Mouse (Mus musculus) thymus, adult 18-20 months (tissue): ENCODE data around the gene Mpped2.

Source experiments
- DNase-seq, 2 experiments: peaks; one replicate each; pipeline ENCODE4 v3.0.0; 2022; ENCODE audit warnings: mixed read lengths in 2 of 2

Mpped2 gene

GRCm38 (mm10) chr2:106705664-106706063, 12.6 kb downstream of the Mpped2 start:
- no peak for DNase-seq

GRCm38 (mm10) chr2:106707136-106707535, 14.1 kb downstream of the Mpped2 start:
- no peak for DNase-seq

GRCm38 (mm10) chr2:106710862-106711477, 17.9 kb downstream of the Mpped2 start:
- DNase-seq = no peak

- DNase-seq = no peak
Measured at GRCm38 (mm10) chr2:106711506-106711905, 18.4 kb downstream of the Mpped2 start.

GRCm38 (mm10) chr2:106713151-106713550, 20.1 kb downstream of the Mpped2 start:
- no peak for DNase-seq

- no peak for DNase-seq
Measured at GRCm38 (mm10) chr2:106715674-106716364, 22.8 kb downstream of the Mpped2 start.

- DNase-seq = no peak
Measured at GRCm38 (mm10) chr2:106716365-106716717, 23.3 kb downstream of the Mpped2 start.

- no peak for DNase-seq
Measured at GRCm38 (mm10) chr2:106718888-106719287, 25.8 kb downstream of the Mpped2 start.

- DNase-seq = no peak
Measured at GRCm38 (mm10) chr2:106719434-106719833, 26.4 kb downstream of the Mpped2 start.

- DNase-seq = no peak
Measured at GRCm38 (mm10) chr2:106720644-106721043, 27.6 kb downstream of the Mpped2 start.

- no peak for DNase-seq
Measured at GRCm38 (mm10) chr2:106722020-106722419, 29.0 kb downstream of the Mpped2 start.

- DNase-seq = no peak
Measured at GRCm38 (mm10) chr2:106729951-106730564, 37.0 kb downstream of the Mpped2 start.

- no peak for DNase-seq
Measured at GRCm38 (mm10) chr2:106730608-106731007, 37.5 kb downstream of the Mpped2 start.

- no peak for DNase-seq
Measured at GRCm38 (mm10) chr2:106731478-106731877, 38.4 kb downstream of the Mpped2 start.

GRCm38 (mm10) chr2:106732171-106732570, 39.1 kb downstream of the Mpped2 start:
- DNase-seq = no peak

GRCm38 (mm10) chr2:106733396-106733795, 40.3 kb downstream of the Mpped2 start:
- DNase-seq = no peak

- no peak for DNase-seq
Measured at GRCm38 (mm10) chr2:106734004-106734403, 40.9 kb downstream of the Mpped2 start.

- DNase-seq = no peak
Measured at GRCm38 (mm10) chr2:106735211-106735610, 42.1 kb downstream of the Mpped2 start.

- DNase-seq = no peak
Measured at GRCm38 (mm10) chr2:106735792-106736359, 42.8 kb downstream of the Mpped2 start.

GRCm38 (mm10) chr2:106738951-106739350, 45.9 kb downstream of the Mpped2 start:
- no peak for DNase-seq

GRCm38 (mm10) chr2:106744086-106744485, 51.0 kb downstream of the Mpped2 start:
- no peak for DNase-seq

- no peak for DNase-seq
Measured at GRCm38 (mm10) chr2:106744601-106745000, 51.5 kb downstream of the Mpped2 start.

GRCm38 (mm10) chr2:106745364-106745763, 52.3 kb downstream of the Mpped2 start:
- DNase-seq = no peak

- DNase-seq = no peak
Measured at GRCm38 (mm10) chr2:106746211-106746610, 53.1 kb downstream of the Mpped2 start.
